Mouse (Mus musculus): ENCODE data around the gene Tet3.

Gene Tet3

GRCm38 (mm10) chr6:83440510-83441258 is 18.2 kb downstream of the Tet3 start:
- peak; percentile 49 for DNase-seq (ENCODE audit: low read depth, low spot score)

- DNase-seq (ENCODE audit: low read depth, low spot score): no peak
Observed at GRCm38 (mm10) chr6:83440197-83440509, 18.7 kb downstream of the Tet3 start.

DNA sequence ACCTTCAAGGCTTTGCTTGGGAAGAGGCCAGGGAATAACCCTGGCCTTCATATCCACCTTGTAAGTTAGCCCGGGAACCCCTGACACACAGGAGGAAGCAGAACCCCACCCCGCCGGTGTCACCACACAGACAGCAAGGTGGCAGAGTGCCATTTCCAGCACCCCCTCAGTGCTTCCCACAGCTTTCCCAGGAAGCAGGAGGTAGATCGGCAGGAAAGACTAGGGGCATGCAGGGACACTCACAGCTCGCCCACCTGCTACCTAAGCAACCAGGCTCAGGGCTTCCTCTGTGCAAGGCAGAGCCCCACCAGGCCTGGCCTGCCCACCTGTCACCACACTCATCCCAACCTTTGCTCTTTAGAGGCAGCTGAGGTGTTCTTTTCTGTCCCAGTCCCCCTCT is 19.1 kb downstream of the Tet3 start:
- DNase-seq (ENCODE audit: low read depth, low spot score): no peak

DNA sequence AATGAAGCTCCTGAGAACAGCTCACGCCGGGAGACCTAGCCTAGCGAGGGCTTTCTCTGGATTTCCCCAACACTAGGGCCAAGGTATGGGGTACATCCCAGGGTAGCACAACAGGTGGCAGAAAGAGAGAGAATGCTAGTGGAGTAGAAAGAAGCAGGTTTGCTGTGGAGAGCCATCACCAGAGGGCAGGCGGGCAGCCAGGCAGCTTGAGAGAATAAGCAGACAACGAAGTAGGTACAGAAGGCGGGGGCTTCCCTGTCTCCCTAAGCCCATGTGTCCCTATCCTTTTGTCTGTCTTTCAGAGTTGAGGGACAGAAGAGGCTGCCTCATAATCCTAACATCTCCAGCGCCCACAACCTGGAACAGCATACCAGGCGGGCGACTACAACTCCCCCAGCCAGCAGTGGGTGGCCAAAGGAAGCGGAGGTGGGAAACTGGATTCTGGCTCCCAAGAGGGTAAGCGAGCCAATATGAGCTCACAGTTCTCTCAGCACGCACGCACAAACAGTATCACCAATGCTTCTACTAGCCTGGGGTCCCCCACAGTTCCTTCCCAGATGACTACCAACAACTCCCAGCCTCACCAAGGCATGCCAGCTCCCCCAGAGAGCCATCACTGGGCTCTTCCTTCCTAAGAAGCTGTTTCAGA is 19.6 kb downstream of the Tet3 start:
- DNase-seq (ENCODE audit: low read depth, low spot score): no peak

DNA sequence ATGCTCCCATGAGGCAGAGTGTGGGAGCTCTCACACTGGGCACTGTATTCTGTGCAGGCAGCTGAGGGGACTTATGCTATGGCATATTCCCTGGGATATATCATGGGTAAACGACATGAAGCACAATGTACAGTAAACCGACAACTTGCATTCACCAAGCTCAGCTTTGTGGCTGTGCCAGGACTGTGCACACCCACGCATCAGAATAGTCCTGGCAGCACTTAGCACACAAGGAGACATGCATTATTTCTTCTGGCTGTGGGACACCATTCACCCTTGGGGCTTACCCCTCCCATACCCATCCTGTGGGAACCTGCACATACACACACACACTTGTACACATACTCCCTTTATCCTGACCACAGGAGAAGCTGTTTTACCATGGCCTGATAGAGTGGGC is 20.3 kb downstream of the Tet3 start:
- no peak for DNase-seq (ENCODE audit: low read depth, low spot score)

- no peak for DNase-seq (ENCODE audit: low read depth, low spot score)
Observed at GRCm38 (mm10) chr6:83437802-83438201, 21.1 kb downstream of the Tet3 start.

GRCm38 (mm10) chr6:83437225-83437624 is 21.7 kb downstream of the Tet3 start:
- DNase-seq (ENCODE audit: low read depth, low spot score): no peak

DNA sequence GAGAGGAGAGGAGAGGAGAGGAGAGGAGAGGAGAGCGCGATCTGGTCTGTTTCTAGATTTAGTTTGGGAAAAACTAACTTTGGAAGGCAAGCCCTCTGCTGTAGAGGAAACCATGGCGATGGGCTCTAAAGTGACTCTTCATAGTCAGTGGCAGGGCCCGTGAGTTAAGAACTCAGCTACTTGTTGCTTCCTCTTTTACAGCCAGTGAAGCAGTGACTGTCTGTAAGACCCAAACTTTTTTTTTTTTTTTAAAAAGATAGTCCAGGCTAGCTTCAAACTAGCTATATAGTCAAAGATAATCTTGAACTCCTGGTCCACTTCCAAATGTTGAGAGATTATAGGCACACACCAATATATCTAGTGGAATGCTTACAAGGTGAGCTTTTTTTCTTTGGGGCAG is 22.3 kb downstream of the Tet3 start:
- no peak for DNase-seq (ENCODE audit: low read depth, low spot score)

DNA sequence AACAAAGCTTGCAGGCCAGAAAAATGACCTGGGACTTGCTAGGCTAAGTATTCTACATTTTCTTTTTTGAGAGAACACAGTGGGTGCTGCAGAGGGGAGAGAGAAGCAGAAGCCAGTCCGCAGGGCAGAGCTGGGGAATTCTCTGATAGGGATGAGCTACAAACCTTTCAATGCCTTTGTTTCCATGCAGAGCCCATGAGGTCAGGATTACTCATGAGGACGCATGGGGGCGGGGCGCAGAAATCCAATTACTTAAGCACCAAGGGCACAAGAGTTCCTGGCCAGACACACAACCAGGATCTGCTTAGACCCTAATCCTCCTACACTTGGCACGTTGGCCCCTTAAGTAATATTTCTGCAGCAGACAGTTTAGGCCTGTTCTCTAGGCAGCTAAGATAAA is 23.7 kb downstream of the Tet3 start:
- no peak for DNase-seq (ENCODE audit: low read depth, low spot score)

DNA sequence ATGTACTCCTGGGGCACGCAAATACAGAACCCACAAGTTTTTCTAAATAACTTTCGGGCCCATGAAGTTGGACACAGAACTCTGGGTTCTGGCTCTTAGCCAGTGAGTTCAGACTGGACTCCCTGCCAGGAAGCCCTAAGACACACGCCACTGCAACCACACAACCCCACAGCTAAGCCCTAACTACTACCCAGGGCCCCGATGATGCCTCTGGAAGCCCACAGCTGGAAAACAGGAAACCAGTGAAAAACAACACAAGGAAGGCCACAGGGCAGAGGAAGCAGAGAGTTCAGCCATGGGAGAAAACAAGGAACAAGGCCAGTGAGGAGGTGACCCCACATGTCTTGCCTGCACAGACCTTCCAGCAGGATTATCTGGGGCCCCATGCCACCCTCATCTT is 25.3 kb downstream of the Tet3 start:
- DNase-seq (ENCODE audit: low read depth, low spot score): no peak

GRCm38 (mm10) chr6:83432966-83433365 is 25.9 kb downstream of the Tet3 start:
- DNase-seq (ENCODE audit: low read depth, low spot score): no peak

DNA sequence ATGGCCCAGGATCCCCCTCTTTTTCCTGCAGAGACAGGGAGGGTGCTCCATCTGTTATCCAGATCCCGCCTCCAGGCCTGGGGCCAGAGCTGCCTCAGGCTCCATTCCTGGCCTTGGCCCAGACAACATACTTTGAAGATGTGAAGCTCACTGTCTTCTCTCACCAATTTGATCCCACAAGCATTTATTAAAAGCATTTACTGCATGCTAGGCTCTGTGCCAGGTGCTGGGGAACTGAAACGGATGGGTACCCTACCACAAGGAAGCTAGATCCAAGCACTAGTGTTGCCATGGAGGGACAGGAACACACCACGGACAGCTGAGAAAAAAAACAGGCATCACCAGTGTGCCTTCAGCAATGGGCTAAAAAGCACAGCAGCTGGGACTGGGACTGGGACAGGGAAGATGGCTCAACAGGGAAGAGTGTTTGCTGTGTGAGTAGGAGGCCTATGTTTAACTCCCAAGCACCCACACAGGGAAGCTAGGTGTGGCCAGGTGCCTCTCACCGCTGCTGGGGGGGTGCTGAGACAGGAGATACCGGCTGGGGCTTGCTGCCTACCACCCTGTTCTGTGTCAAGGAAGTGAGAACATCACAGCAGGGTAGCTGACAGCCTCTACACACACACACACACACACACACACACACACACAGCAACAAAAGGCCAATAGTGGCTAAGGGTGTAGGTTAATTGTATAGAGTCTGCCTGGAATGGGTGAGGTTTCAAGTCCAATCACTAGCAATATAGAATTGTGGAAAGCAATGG is 30.7 kb downstream of the Tet3 start:
- no peak for DNase-seq (ENCODE audit: low read depth, low spot score)

- DNase-seq (ENCODE audit: low read depth, low spot score): no peak
Observed at GRCm38 (mm10) chr6:83427512-83427911, 31.4 kb downstream of the Tet3 start.

- no peak for DNase-seq (ENCODE audit: low read depth, low spot score)
Observed at GRCm38 (mm10) chr6:83426576-83426975, 32.3 kb downstream of the Tet3 start.

DNA sequence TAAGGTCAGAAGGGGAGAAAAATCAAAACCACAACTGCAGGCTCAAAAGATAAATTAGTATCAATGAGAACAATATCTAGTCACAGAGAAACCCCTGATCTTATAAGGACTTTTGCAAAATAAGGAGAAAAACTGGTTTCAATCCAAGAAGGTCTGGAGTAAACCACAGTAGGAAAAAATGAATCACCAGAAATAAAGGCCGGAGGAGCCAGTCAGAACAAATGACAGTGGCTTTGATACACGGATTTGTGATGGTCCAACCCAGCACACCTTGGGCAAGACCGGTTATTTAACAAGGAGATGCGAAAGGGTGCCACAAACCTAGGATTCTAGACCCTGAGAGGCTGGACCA is 34.9 kb downstream of the Tet3 start:
- no peak for DNase-seq (ENCODE audit: low read depth, low spot score)

DNA sequence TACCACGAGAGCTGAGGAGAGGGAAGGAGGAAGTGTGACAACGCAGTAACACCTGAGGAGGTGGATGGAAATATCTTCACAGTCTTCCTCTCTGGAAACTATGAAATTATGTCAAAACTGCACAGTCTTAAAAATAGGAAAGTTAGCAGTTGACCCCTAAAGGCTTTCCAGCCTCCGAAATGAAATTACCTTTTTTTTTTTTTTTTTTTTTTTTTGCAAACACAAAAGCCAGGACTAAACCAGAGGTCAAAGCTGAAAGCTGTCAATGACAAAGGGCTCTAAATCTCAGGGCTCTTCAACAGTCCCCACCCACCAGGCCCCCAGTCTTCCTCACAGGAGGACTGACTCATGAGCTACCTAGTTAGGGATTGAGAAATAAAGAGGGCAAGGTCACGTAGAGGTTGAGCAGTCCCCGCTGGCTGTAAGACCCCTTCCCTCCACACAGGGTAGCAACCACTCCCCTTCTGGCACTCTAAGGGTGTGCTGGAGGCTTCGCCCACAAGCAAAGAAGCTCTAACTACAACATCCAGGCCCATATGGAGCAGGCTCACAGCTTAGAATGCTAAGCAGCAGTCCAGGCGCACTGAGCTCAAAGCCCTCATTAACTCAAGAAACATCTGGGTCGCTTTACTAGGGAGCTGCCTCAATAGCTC is 35.4 kb downstream of the Tet3 start:
- DNase-seq (ENCODE audit: low read depth, low spot score): peak; percentile 71

GRCm38 (mm10) chr6:83421866-83422649 is 36.8 kb downstream of the Tet3 start:
- DNase-seq (ENCODE audit: low read depth, low spot score): no peak

DNA sequence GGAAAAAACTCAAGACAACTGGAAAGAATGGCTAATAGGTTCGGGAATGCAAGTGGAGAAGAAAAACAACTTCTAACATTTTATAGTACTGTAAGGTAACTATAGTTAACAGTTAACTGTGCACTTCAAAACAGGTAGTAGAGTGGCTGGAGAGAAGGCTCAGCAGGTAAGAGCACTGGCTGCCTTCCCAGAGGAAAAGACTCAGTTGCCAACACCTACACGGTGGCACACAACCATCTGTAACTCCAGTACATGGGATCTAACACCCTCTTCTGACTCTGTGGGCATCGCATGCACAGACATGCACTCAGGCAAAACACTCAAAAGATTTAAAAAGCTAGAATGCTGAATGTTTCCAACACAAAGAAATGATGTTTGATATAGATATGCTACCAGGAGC is 39.4 kb downstream of the Tet3 start:
- DNase-seq (ENCODE audit: low read depth, low spot score): no peak

- DNase-seq (ENCODE audit: low read depth, low spot score): no peak
Observed at GRCm38 (mm10) chr6:83417531-83417930, 41.4 kb downstream of the Tet3 start.

GRCm38 (mm10) chr6:83417104-83417502 is 41.8 kb downstream of the Tet3 start:
- DNase-seq (ENCODE audit: low read depth, low spot score): no peak

DNA sequence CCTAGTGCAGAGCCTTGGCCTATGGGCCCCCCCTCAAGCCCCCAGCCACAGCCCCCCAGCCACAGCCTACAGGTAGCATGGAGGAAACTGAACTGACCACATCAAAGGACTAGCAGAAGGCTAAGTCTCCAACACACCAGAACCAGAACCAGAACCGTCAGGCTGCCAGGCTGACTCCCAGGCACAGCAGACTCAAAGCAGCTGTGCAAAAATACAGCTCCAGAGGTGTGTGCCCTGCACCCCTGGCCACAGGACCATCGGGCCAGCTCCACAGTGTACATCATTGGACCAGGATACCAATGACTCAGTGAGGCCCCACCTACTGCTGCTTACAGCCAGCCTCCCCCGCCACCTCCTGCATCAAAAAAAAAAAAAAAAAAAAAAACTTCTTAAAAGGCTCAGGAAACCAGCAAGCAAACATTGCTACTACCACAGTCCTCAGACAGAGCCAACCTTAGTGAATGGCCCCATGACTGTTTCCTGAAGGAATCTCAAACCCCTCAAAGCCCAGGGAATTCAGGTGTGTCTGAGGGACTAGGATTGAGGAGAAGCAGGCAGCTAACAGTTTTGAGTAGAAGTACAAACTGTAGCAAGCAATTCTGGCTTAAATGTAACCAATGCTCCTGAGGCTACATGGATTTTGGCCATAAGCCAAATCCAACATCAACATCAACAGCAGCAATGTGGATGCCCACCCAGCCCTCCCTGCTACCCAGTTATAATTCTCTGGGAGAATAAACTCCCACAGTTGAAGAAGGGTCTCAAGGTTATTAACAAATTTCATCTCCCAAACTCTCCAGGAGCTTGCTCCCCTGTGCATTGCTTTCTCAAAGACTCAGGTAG is 42.4 kb downstream of the Tet3 start:
- no peak for DNase-seq (ENCODE audit: low read depth, low spot score)
